Mouse (Mus musculus) bone marrow macrophage, adult 2 months (primary cell): ENCODE results near the gene Rnf183.

ENCODE experiments used
- CTCF ChIP-seq: IDR thresholded peaks from 2 replicates; pipeline ENCODE4 v1.5.1; 2012; ENCODE audit warnings: low read depth, mild to moderate bottlenecking, low read length, moderate library complexity
- POLR2A ChIP-seq: IDR thresholded peaks from 2 replicates; pipeline ENCODE4 v1.6.1; 2012; ENCODE audit warnings: mild to moderate bottlenecking, low read depth, low read length, borderline replicate concordance

- TF ChIP-seq CTCF (no peak), POLR2A (no peak)
Observed at GRCm38 (mm10) chr4:62479937-62480708, 45.1 kb upstream of the Rnf183 start, which contains the start of gene Bspry.
